Mouse (Mus musculus): ENCODE data around the gene Arrb1. TPM values are rescaled to one million over a fixed set of nuclear protein-coding genes. Genes with fewer than 3 reads are reported as not detected.

Arrb1 gene
- polyA plus RNA-seq, 1 experiment from 2014 or later, result 6.6 TPM

DNA sequence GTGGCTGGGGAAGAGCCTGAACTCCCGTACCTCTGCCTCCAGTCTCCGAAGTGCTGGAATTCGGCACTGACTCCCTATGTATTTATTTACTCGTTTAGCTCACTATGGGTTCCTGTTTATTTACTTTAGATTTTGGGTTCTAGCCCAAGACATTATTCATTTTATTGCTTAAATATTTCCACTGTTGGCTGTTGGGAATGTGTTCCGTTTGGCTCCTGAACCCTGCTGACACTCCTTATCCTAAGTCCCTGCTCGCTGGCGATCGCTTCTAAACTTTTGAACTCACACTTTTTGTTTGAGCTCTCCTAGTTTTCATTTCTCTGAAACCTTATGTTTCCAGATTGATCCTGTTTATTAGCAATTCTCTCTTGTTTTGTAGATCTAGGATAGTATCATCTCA lies 12.1 kb upstream of the Arrb1 start:
- Histone ChIP-seq H3K4me1 (replicated peaks; ENCODE audit: insufficient read depth, low read length) (no peaks in the 10 kb centered on the region), H3K9ac (ENCODE audit: low read depth, low read length) (no peak overlapping the region), H3K36me3 (ENCODE audit: insufficient read depth, low read length) (no peaks in the 10 kb centered on the region), H3K4me2 (ENCODE audit: low read length) (no peak overlapping the region), H3K27me3 (ENCODE audit: insufficient read depth, low read length) (no peaks in the 10 kb centered on the region), H3K27ac (no peak overlapping the region), H3K4me3 (replicated peaks; ENCODE audit: low read depth, low read length) (no peak overlapping the region), H3K9me3 (replicated peaks; ENCODE audit: low read length) (no peaks in the 10 kb centered on the region)
- peak; percentile 74 for DNase-seq (ENCODE audit: low spot score)
- no peak for ATAC-seq (replicated peaks; ENCODE audit: low FRiP score, low read depth)
- TF ChIP-seq CTCF (IDR thresholded peaks at IDR 0.05; ENCODE audit: low read depth), result no peak
- WGBS, result 45% methylated on average over 8 of the region's 8 CpGs

DNA sequence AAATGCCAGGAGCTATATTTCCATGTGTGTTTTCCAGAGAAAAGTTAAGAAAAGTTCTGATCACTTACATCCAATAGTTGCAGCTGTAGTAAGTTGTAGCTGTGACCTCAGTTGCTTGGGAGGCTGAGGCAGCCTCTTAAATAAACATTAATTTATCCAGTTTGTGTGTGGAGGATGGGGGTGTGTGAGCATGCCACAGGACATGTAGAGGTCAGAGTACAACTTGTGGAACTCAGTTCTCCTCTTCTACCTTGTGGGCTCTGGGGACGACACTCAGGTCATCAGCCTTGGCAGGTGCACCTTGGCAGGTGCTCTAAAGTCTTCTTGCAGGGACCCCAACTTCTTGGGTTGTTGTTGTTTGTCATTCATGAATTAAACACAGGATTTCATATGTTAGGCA lies 11.4 kb upstream of the Arrb1 start:
- Histone ChIP-seq H3K4me1 (replicated peaks; ENCODE audit: insufficient read depth, low read length) (no peaks in the 10 kb centered on the region), H3K4me2 (ENCODE audit: low read length) (no peak overlapping the region), H3K27me3 (ENCODE audit: insufficient read depth, low read length) (no peaks in the 10 kb centered on the region), H3K9ac (ENCODE audit: low read depth, low read length) (no peak overlapping the region), H3K4me3 (replicated peaks; ENCODE audit: low read depth, low read length) (no peak overlapping the region), H3K27ac (no peak overlapping the region), H3K9me3 (replicated peaks; ENCODE audit: low read length) (no peaks in the 10 kb centered on the region), H3K36me3 (ENCODE audit: insufficient read depth, low read length) (no peaks in the 10 kb centered on the region)
- WGBS, result 65% methylated on average over 1 of the region's 1 CpGs
- no peak for TF ChIP-seq CTCF (IDR thresholded peaks at IDR 0.05; ENCODE audit: low read depth)
- DNase-seq (ENCODE audit: low spot score) (no peak), ATAC-seq (replicated peaks; ENCODE audit: low FRiP score, low read depth) (no peak; the same call in 1 of the 2 replicates)

GRCm38 (mm10) chr7:99528547-99528946 lies 6.7 kb upstream of the Arrb1 start:
- Histone ChIP-seq H3K4me2 (ENCODE audit: low read length) (no peak overlapping the region), H3K36me3 (ENCODE audit: insufficient read depth, low read length) (no peaks in the 10 kb centered on the region), H3K9ac (ENCODE audit: low read depth, low read length) (no peak overlapping the region), H3K27ac (no peak overlapping the region), H3K27me3 (ENCODE audit: insufficient read depth, low read length) (no peaks in the 10 kb centered on the region), H3K9me3 (replicated peaks; ENCODE audit: low read length) (no peaks in the 10 kb centered on the region), H3K4me3 (replicated peaks; ENCODE audit: low read depth, low read length) (no peak overlapping the region), H3K4me1 (replicated peaks; ENCODE audit: insufficient read depth, low read length) (no peaks in the 10 kb centered on the region)
- peak; percentile 51 for DNase-seq (ENCODE audit: low spot score)
- ATAC-seq (replicated peaks; ENCODE audit: low FRiP score, low read depth), result no peak
- 28% methylated on average over 2 of the region's 2 CpGs for WGBS
- no peak for TF ChIP-seq CTCF (IDR thresholded peaks at IDR 0.05; ENCODE audit: low read depth)

DNA sequence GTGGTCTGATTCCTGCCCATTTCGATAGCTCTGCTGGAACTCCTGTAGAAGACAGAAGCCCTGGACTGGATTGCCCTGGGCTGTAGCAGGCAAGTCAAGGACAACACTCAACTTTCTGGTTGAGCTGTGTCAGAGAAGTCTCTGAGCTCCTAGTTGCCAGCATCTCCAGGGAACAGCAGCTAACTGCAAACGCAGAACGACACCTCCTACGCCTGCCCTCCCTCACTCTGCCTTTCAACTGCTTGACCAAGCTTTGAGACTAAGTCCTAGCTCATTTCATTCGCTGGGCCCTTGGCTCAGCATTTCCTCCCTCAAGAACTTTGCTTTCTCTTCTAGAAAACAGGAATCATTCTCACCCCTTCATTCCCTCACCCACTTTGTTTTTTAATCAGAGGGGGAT lies 5.9 kb upstream of the Arrb1 start:
- H3K4me3 ChIP-seq (replicated peaks; ENCODE audit: low read depth, low read length), result no peak overlapping the region
- H3K9ac ChIP-seq (ENCODE audit: low read depth, low read length), result no peak overlapping the region
- TF ChIP-seq CTCF (IDR thresholded peaks at IDR 0.05; ENCODE audit: low read depth), result no peak
- DNase-seq (ENCODE audit: low spot score) (peak; percentile 49), ATAC-seq (replicated peaks; ENCODE audit: low FRiP score, low read depth) (no peak)
- H3K9me3 ChIP-seq (replicated peaks; ENCODE audit: low read length), result no peaks in the 10 kb centered on the region
- H3K4me1 ChIP-seq (replicated peaks; ENCODE audit: insufficient read depth, low read length), result no peaks in the 10 kb centered on the region
- H3K27me3 ChIP-seq (ENCODE audit: insufficient read depth, low read length), result no peaks in the 10 kb centered on the region
- H3K27ac ChIP-seq, result peak overlapping the region; percentile 19; the same call in 1 of the 2 replicates
- no peak overlapping the region for H3K4me2 ChIP-seq (ENCODE audit: low read length)
- WGBS, result 28% methylated on average over 5 of the region's 5 CpGs
- no peaks in the 10 kb centered on the region for H3K36me3 ChIP-seq (ENCODE audit: insufficient read depth, low read length)

- WGBS, result 70% methylated on average over 3 of the region's 3 CpGs
- no peak overlapping the region for H3K9ac ChIP-seq (ENCODE audit: low read depth, low read length)
- DNase-seq (ENCODE audit: low spot score), result no peak
- peaks cover 4% of the 10 kb centered on the region for H3K4me1 ChIP-seq (replicated peaks; ENCODE audit: insufficient read depth, low read length)
- H3K4me2 ChIP-seq (ENCODE audit: low read length), result no peak overlapping the region
- no peaks in the 10 kb centered on the region for H3K36me3 ChIP-seq (ENCODE audit: insufficient read depth, low read length)
- no peak overlapping the region for H3K4me3 ChIP-seq (replicated peaks; ENCODE audit: low read depth, low read length)
- no peak overlapping the region for H3K27ac ChIP-seq
- no peak for ATAC-seq (replicated peaks; ENCODE audit: low FRiP score, low read depth)
- H3K27me3 ChIP-seq (ENCODE audit: insufficient read depth, low read length), result no peaks in the 10 kb centered on the region
- TF ChIP-seq CTCF (IDR thresholded peaks at IDR 0.05; ENCODE audit: low read depth), result no peak
- H3K9me3 ChIP-seq (replicated peaks; ENCODE audit: low read length), result no peaks in the 10 kb centered on the region
These were observed 3.8 kb upstream of the Arrb1 start for GRCm38 (mm10) chr7:99531408-99531970.

- no peak for TF ChIP-seq CTCF (IDR thresholded peaks at IDR 0.05; ENCODE audit: low read depth)
- no peak for DNase-seq (ENCODE audit: low spot score)
These were observed 2.7 kb upstream of the Arrb1 start for GRCm38 (mm10) chr7:99532526-99532925.

DNA sequence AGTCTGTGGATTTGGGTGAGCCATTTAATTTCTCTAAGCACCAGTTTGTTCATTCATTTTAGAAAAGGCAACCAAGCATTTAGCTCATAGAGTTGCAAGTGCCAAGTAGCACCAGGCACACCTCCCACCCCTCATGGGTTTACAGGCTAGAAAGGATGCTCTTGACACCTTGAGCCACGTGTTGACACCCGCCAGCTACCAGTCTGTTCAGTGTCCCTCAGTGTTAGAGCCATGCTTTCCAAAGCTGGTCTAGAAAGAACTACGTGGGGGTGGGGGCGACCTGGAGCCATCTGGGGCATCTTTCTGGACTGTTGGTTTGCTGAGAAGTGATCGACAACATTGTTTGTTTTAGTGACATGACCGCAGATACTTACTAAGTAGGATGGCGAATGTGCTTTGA lies 1.7 kb upstream of the Arrb1 start:
- TF ChIP-seq CTCF (IDR thresholded peaks at IDR 0.05; ENCODE audit: low read depth), result no peak
- WGBS, result 77% methylated on average over 7 of the region's 7 CpGs
- Histone ChIP-seq H3K36me3 (ENCODE audit: insufficient read depth, low read length) (no peaks in the 10 kb centered on the region), H3K9ac (ENCODE audit: low read depth, low read length) (no peak overlapping the region), H3K27ac (no peak overlapping the region), H3K4me3 (replicated peaks; ENCODE audit: low read depth, low read length) (no peak overlapping the region), H3K27me3 (ENCODE audit: insufficient read depth, low read length) (no peaks in the 10 kb centered on the region), H3K4me1 (replicated peaks; ENCODE audit: insufficient read depth, low read length) (peaks cover 23% of the 10 kb centered on the region), H3K4me2 (ENCODE audit: low read length) (no peak overlapping the region), H3K9me3 (replicated peaks; ENCODE audit: low read length) (no peaks in the 10 kb centered on the region)
- DNase-seq (ENCODE audit: low spot score) (no peak), ATAC-seq (replicated peaks; ENCODE audit: low FRiP score, low read depth) (no peak)

More at GRCm38 (mm10) chr7:99532526-99532925, 2.7 kb upstream of the Arrb1 start:
- Histone ChIP-seq H3K27ac (no peak overlapping the region), H3K4me2 (ENCODE audit: low read length) (no peak overlapping the region), H3K4me3 (replicated peaks; ENCODE audit: low read depth, low read length) (no peak overlapping the region), H3K9me3 (replicated peaks; ENCODE audit: low read length) (no peaks in the 10 kb centered on the region), H3K9ac (ENCODE audit: low read depth, low read length) (no peak overlapping the region), H3K27me3 (ENCODE audit: insufficient read depth, low read length) (no peaks in the 10 kb centered on the region), H3K4me1 (replicated peaks; ENCODE audit: insufficient read depth, low read length) (peaks cover 14% of the 10 kb centered on the region), H3K36me3 (ENCODE audit: insufficient read depth, low read length) (no peaks in the 10 kb centered on the region)
- 79% methylated on average over 4 of the region's 4 CpGs for WGBS
- no peak for ATAC-seq (replicated peaks; ENCODE audit: low FRiP score, low read depth)
